Mouse (Mus musculus): Measurements from ENCODE around the gene Col26a1.

DNA sequence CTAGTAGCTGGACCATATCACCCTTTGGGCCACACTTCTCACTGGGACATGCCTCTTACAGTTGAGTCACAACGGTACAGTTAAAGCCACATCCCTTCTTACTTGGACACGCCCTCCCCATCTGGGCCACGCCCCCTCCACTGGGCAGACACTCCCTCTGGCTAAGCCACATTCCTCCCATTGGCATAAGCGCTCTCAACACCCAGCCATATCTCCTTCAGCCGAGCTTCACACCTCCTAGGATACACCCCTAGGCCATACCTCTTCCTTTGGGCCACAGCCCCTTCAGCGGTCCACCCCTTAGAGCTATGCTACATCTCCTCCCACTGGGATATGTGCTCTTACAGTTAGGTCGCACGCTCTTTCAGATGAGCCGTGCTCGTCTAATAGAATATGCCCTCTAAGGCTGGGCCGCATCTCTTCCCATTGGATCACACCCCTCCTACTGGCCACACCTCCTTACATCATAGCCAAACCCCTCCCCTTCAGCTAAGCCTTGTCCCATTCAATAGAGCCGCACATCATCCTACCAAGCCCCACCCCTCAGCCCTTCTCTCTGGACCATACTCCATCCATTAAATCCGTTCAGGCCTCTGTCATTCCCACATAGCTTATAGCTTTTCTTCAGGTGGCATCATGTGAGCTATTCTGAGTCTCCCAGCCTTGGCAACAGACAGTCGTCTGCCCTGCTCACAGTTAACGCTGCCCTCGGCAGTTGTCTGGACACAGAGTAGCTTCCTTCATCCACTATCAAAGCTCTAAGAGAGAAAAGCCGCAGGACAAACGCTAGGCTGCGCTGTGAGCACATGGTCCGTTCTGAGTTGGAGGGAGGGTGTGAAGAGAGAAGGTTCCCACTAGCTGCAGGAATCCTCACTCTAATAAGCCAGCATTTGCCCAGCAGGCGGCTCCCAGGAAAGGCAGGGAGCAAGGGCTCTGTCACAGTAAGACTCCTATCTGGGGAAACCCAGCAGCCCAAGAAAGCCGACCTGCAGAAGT, 109.7 kb downstream of the Col26a1 start:
- TF ChIP-seq CTCF (conservative IDR thresholded peaks at IDR 0.05; ENCODE audit: low read length) (no peak), NANOG (IDR thresholded peaks at IDR 0.05; ENCODE audit: borderline replicate concordance, low read length) (no peak), POU5F1 (IDR thresholded peaks at IDR 0.05; ENCODE audit: borderline replicate concordance, low read length) (no peak)

Measured in E14TG2a.4 (cell line).